Mouse (Mus musculus): ENCODE results near the gene Pyy.

- TF ChIP-seq POLR2A (IDR thresholded peaks at IDR 0.05; ENCODE audit: low read depth, low read length) (no peak), CTCF (IDR thresholded peaks at IDR 0.05; ENCODE audit: borderline replicate concordance, insufficient read depth, low read length) (no peak)
These were observed 44.6 kb downstream of the Pyy start for GRCm38 (mm10) chr11:102063076-102063475.
